Mouse (Mus musculus): Measurements from ENCODE around the gene Cd55b.

The Cd55b gene

GRCm38 (mm10) chr1:130342429-130342828, 80.4 kb downstream of the Cd55b start:
- no peak for DNase-seq (ENCODE audit: low read depth, low spot score)
